Mouse (Mus musculus): ENCODE results near the gene Rasal2. TPM values are rescaled to one million over a fixed set of nuclear protein-coding genes. Genes with fewer than 3 reads are reported as not detected.
A peak's percentile ranks its signal among the peaks of the same experiment; 100 is the strongest.

The Rasal2 gene
- polyA plus RNA-seq, 1 experiment from 2014 or later: 30.7 TPM

DNA sequence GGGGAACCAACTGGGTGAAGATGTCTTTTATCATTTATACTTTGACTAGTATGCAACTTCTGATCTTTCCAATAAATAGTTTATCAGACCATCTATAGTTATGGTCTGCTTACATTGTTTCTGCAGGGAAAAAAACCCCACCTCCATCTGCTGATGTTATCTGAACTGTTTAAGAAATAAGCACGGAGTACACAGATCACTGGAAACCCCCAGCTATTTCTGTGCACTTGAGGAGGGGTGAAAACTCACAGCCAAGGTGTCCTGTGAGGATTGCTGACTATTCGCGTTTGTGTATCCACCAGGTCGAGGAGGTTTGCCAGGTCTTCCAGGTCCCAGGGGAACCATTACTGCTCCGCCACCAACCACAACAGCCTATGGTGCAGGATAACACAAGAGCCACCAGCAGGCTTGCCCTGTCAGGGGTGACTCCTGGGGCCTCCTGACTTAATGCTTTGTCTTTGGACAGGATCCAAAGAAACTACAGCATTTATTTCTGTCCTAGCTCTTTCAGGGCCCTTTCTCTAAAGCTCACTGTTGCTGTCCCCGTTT lies 302.0 kb downstream of the Rasal2 start:
- ATAC-seq: no peak
- WGBS: 85% methylated on average over 6 of the region's 6 CpGs

DNA sequence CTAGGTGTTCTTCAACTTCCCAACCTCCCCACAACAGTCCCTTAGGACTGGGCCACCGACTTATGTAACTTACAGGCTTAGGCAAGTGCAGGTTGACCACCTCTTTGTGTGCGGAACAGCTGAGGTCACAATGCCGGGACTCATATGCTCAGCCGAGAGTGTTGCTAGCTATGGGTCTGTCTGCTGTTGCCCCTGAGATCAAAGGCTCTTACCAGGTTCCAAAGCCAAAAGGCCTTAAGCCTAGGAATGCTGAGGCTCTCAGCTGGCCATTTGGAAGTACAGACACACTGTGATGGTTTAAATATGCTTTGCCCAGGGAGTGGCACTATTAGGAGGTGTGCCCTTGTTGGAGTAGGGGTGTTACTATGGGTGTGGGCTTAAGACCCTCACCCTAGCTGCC lies 303.8 kb downstream of the Rasal2 start, which contains the start of gene Tex35:
Gene Tex35 (minus strand): TSS at position 101 of the 400 bp plus-strand sequence.
- Histone ChIP-seq H3K27ac (ENCODE audit: low read depth, low read length) (no peak within 1 kb of the TSS), H3K4me1 (ENCODE audit: control insufficient read depth, insufficient read depth, low read length) (no peaks in the 10 kb centered on the region), H3K4me2 (ENCODE audit: low read length) (no peak within 1 kb of the TSS), H3K36me3 (ENCODE audit: control insufficient read depth, insufficient read depth, low read length) (no peaks in the 10 kb centered on the region), H3K9me3 (replicated peaks; ENCODE audit: control insufficient read depth, low read length) (no peaks in the 10 kb centered on the region), H3K9ac (ENCODE audit: low read length) (no peak within 1 kb of the TSS), H3K27me3 (replicated peaks; ENCODE audit: control insufficient read depth, insufficient read depth, low read length) (no peaks in the 10 kb centered on the region), H3K4me3 (ENCODE audit: low read depth, low read length) (no peak within 1 kb of the TSS)
- 97% methylated on average over 4 of the region's 4 CpGs for WGBS
- ATAC-seq (no peak), DNase-seq (ENCODE audit: low spot score) (no peak)

More for the DNA sequence above, 302.0 kb downstream of the Rasal2 start:
- H3K36me3 ChIP-seq (ENCODE audit: control insufficient read depth, insufficient read depth, low read length): no peaks in the 10 kb centered on the region
- no peak overlapping the region for H3K9ac ChIP-seq (ENCODE audit: low read length)
- no peak overlapping the region for H3K4me3 ChIP-seq (ENCODE audit: low read depth, low read length)
- H3K9me3 ChIP-seq (replicated peaks; ENCODE audit: control insufficient read depth, low read length): no peaks in the 10 kb centered on the region
- no peaks in the 10 kb centered on the region for H3K4me1 ChIP-seq (ENCODE audit: control insufficient read depth, insufficient read depth, low read length)
- no peak for DNase-seq (ENCODE audit: low spot score)
- no peak overlapping the region for H3K27ac ChIP-seq (ENCODE audit: low read depth, low read length)
- no peak overlapping the region for H3K4me2 ChIP-seq (ENCODE audit: low read length)
- no peaks in the 10 kb centered on the region for H3K27me3 ChIP-seq (replicated peaks; ENCODE audit: control insufficient read depth, insufficient read depth, low read length)

- peak; percentile 75 for DNase-seq (ENCODE audit: low spot score)
- peak; percentile 91 for ATAC-seq
- no peak overlapping the region for H3K4me3 ChIP-seq (ENCODE audit: low read depth, low read length)
- WGBS: 18% methylated on average over 19 of the region's 19 CpGs
- H3K36me3 ChIP-seq (ENCODE audit: control insufficient read depth, insufficient read depth, low read length): no peaks in the 10 kb centered on the region
- H3K9ac ChIP-seq (ENCODE audit: low read length): peak overlapping the region; percentile 36; the same call in 1 of the 2 replicates
- no peaks in the 10 kb centered on the region for H3K27me3 ChIP-seq (replicated peaks; ENCODE audit: control insufficient read depth, insufficient read depth, low read length)
- peak overlapping the region; percentile 46 for H3K4me2 ChIP-seq (ENCODE audit: low read length)
- peaks cover 4% of the 10 kb centered on the region for H3K4me1 ChIP-seq (ENCODE audit: control insufficient read depth, insufficient read depth, low read length)
- peak overlapping the region; percentile 64; the same call in 1 of the 2 replicates for H3K27ac ChIP-seq (ENCODE audit: low read depth, low read length)
- no peaks in the 10 kb centered on the region for H3K9me3 ChIP-seq (replicated peaks; ENCODE audit: control insufficient read depth, low read length)
Observed at GRCm38 (mm10) chr1:157101122-157101865, 311.1 kb downstream of the Rasal2 start.

- H3K36me3 ChIP-seq (ENCODE audit: control insufficient read depth, insufficient read depth, low read length): no peaks in the 10 kb centered on the region
- no peaks in the 10 kb centered on the region for H3K9me3 ChIP-seq (replicated peaks; ENCODE audit: control insufficient read depth, low read length)
- no peak overlapping the region for H3K9ac ChIP-seq (ENCODE audit: low read length)
- no peak overlapping the region for H3K4me3 ChIP-seq (ENCODE audit: low read depth, low read length)
- no peak for ATAC-seq
- 86% methylated on average over 4 of the region's 4 CpGs for WGBS
- H3K4me1 ChIP-seq (ENCODE audit: control insufficient read depth, insufficient read depth, low read length): no peaks in the 10 kb centered on the region
- no peaks in the 10 kb centered on the region for H3K27me3 ChIP-seq (replicated peaks; ENCODE audit: control insufficient read depth, insufficient read depth, low read length)
- no peak for DNase-seq (ENCODE audit: low spot score)
- no peak overlapping the region for H3K4me2 ChIP-seq (ENCODE audit: low read length)
- H3K27ac ChIP-seq (ENCODE audit: low read depth, low read length): no peak overlapping the region
Observed at GRCm38 (mm10) chr1:157095534-157095933, 316.9 kb downstream of the Rasal2 start.

- no peaks in the 10 kb centered on the region for H3K27me3 ChIP-seq (replicated peaks; ENCODE audit: control insufficient read depth, insufficient read depth, low read length)
- no peaks in the 10 kb centered on the region for H3K9me3 ChIP-seq (replicated peaks; ENCODE audit: control insufficient read depth, low read length)
- H3K36me3 ChIP-seq (ENCODE audit: control insufficient read depth, insufficient read depth, low read length): no peaks in the 10 kb centered on the region
- 89% methylated on average over 1 of the region's 1 CpGs for WGBS
- DNase-seq (ENCODE audit: low spot score): no peak
- H3K4me3 ChIP-seq (ENCODE audit: low read depth, low read length): no peak overlapping the region
- no peak overlapping the region for H3K4me2 ChIP-seq (ENCODE audit: low read length)
- H3K4me1 ChIP-seq (ENCODE audit: control insufficient read depth, insufficient read depth, low read length): no peaks in the 10 kb centered on the region
- no peak for ATAC-seq
- no peak overlapping the region for H3K9ac ChIP-seq (ENCODE audit: low read length)
- H3K27ac ChIP-seq (ENCODE audit: low read depth, low read length): no peak overlapping the region
Observed at GRCm38 (mm10) chr1:157092622-157093021, 319.8 kb downstream of the Rasal2 start.

DNA sequence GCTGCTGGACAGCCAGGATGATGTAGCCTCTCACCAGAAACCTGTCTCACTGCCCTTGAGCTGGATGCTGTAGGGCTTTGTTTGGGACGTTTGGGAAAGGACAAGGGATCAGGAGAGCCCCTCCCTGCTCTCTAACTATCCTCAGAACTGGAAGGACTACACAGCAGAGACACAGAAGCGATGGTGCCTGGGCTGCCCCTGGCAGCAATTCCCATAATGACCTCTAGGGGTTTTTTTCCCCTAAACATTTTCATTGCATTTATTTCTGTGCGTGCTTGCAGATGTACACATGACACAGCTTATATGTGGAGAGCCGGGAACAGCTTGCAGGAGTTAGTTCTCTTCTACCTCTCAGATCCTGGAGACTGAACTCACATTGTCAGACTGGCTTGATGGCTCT lies 320.3 kb downstream of the Rasal2 start:
- H3K9ac ChIP-seq (ENCODE audit: low read length): no peak overlapping the region
- ATAC-seq: no peak
- H3K9me3 ChIP-seq (replicated peaks; ENCODE audit: control insufficient read depth, low read length): no peaks in the 10 kb centered on the region
- no peaks in the 10 kb centered on the region for H3K27me3 ChIP-seq (replicated peaks; ENCODE audit: control insufficient read depth, insufficient read depth, low read length)
- no peaks in the 10 kb centered on the region for H3K36me3 ChIP-seq (ENCODE audit: control insufficient read depth, insufficient read depth, low read length)
- no peak overlapping the region for H3K4me2 ChIP-seq (ENCODE audit: low read length)
- DNase-seq (ENCODE audit: low spot score): no peak
- H3K4me3 ChIP-seq (ENCODE audit: low read depth, low read length): no peak overlapping the region
- WGBS: 63% methylated on average over 4 of the region's 4 CpGs
- H3K27ac ChIP-seq (ENCODE audit: low read depth, low read length): no peak overlapping the region
- H3K4me1 ChIP-seq (ENCODE audit: control insufficient read depth, insufficient read depth, low read length): no peaks in the 10 kb centered on the region

DNA sequence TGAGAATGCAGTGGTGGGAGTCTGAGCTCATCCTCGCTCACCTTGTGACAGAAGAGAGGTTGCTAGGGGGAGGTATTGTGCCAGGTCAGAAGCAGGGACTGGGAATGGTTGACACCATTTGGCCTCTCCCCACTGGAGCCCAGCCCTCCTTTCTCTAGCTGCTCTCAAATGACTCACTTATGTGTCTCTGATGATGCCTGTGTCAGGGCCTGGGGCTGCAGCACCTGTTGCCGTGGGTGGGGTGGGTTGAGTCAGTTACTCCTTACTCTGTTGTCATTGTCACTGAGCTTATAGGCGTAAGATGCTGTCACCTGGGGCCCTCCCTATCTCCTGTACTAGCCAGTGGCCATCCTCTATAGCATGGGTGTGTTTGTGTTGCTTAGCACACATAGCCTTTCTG lies 321.6 kb downstream of the Rasal2 start:
- no peak for ATAC-seq
- 93% methylated on average over 3 of the region's 3 CpGs for WGBS
- DNase-seq (ENCODE audit: low spot score): no peak

GRCm38 (mm10) chr1:157086097-157086994 lies 326.0 kb downstream of the Rasal2 start:
- Histone ChIP-seq H3K36me3 (ENCODE audit: control insufficient read depth, insufficient read depth, low read length) (no peaks in the 10 kb centered on the region), H3K4me3 (ENCODE audit: low read depth, low read length) (peak overlapping the region; percentile 35), H3K27me3 (replicated peaks; ENCODE audit: control insufficient read depth, insufficient read depth, low read length) (no peaks in the 10 kb centered on the region), H3K4me1 (ENCODE audit: control insufficient read depth, insufficient read depth, low read length) (no peaks in the 10 kb centered on the region), H3K9me3 (replicated peaks; ENCODE audit: control insufficient read depth, low read length) (no peaks in the 10 kb centered on the region), H3K4me2 (ENCODE audit: low read length) (peak overlapping the region; percentile 59), H3K27ac (ENCODE audit: low read depth, low read length) (peak overlapping the region; percentile 17; the same call in 1 of the 2 replicates), H3K9ac (ENCODE audit: low read length) (peak overlapping the region; percentile 64)
- ATAC-seq (peak; percentile 82), DNase-seq (ENCODE audit: low spot score) (peak; percentile 88)
- 7% methylated on average over 25 of the region's 25 CpGs for WGBS

More for the DNA sequence above, 321.6 kb downstream of the Rasal2 start:
- no peaks in the 10 kb centered on the region for H3K36me3 ChIP-seq (ENCODE audit: control insufficient read depth, insufficient read depth, low read length)
- H3K27me3 ChIP-seq (replicated peaks; ENCODE audit: control insufficient read depth, insufficient read depth, low read length): no peaks in the 10 kb centered on the region
- H3K4me3 ChIP-seq (ENCODE audit: low read depth, low read length): no peak overlapping the region
- no peak overlapping the region for H3K4me2 ChIP-seq (ENCODE audit: low read length)
- no peaks in the 10 kb centered on the region for H3K9me3 ChIP-seq (replicated peaks; ENCODE audit: control insufficient read depth, low read length)
- no peak overlapping the region for H3K27ac ChIP-seq (ENCODE audit: low read depth, low read length)
- H3K4me1 ChIP-seq (ENCODE audit: control insufficient read depth, insufficient read depth, low read length): no peaks in the 10 kb centered on the region
- no peak overlapping the region for H3K9ac ChIP-seq (ENCODE audit: low read length)
